Mouse (Mus musculus) testis, adult 2 months (tissue): ENCODE results near the gene Efcab5.

Experiments used
- CTCF ChIP-seq: fragments of 200-500 bp; IDR thresholded peaks from 2 replicates; pipeline ENCODE4 v1.5.1; 2012; ENCODE audit warnings: low read depth, mild to moderate bottlenecking, inconsistent platforms, low read length, moderate library complexity; ENCODE audit not compliant: control insufficient read depth, insufficient read depth, insufficient replicate concordance
- POLR2A ChIP-seq: fragments of 200-500 bp; IDR thresholded peaks from 2 replicates; pipeline ENCODE4 v1.6.1; 2012; ENCODE audit warnings: low read depth, mild to moderate bottlenecking, inconsistent platforms, low read length, moderate library complexity; ENCODE audit not compliant: control insufficient read depth

DNA sequence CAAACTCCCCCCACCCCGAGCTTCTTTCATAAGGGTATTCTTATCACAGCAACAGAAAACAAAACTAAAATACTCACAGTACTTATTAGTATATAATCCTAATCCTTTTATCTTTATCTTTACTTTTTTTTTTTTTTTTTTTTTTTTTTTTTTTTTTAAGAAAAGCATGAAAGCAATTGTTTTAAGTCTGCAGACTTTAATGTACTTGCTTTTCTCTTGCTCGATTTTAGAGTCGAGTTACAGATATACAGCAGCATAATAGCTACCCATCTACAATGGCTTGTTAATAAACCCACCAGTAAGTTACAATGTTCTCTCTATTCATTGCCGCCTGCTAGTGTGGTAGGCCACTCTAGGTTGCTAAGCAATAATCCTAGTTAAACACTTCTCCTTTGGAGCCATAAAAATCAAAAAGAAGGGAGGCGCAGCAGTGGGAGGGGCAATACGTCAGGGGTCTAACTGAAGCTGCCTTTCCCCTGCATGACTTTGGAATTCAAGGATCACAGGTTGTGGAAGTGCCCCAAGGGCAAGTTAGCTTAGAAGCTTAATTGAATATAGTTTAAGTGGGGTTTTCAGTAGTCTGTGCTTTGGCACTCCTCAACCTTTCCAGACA is 5.3 kb upstream of the Efcab5 start:
- TF ChIP-seq CTCF = no peak
- no peak for TF ChIP-seq POLR2A
